ENCODE assay signal across 8 mouse cellular contexts in genomic region chr9:62342441-62343191, GRCm38 (mm10). TPM values are rescaled to one million over a fixed set of nuclear protein-coding genes. Genes with fewer than 3 reads are reported as not detected.
DNase-seq lines count a peak whose midpoint lies in the region; ATAC-seq and TF ChIP-seq lines count a peak whose summit lies in the region.

No protein-coding gene starts in this region.

- H3K9me3 ChIP-seq in liver, embryonic 16.5 days (replicated peaks; ENCODE audit: control insufficient read depth, low read length), result no peaks in the 10 kb centered on the region
- no peaks in the 10 kb centered on the region for H3K9me3 ChIP-seq in neural tube, embryonic 12.5 days

- peak overlapping the region; percentile 100 for H3K27ac ChIP-seq in heart, adult 2 months
- H3K27ac ChIP-seq in liver, embryonic 16.5 days (ENCODE audit: low read length), result peak overlapping the region; percentile 95
- H3K27ac ChIP-seq in neural tube, embryonic 12.5 days, result peak overlapping the region; percentile 96

- TF ChIP-seq EP300 in heart, adult 2 months (IDR thresholded peaks at IDR 0.05; ENCODE audit: insufficient read depth, low read depth, low read length), result no peak

- peak overlapping the region; percentile 98 for H3K4me2 ChIP-seq in liver, embryonic 16.5 days (ENCODE audit: low read depth, low read length)
- peak overlapping the region; percentile 83 for H3K4me2 ChIP-seq in neural tube, embryonic 12.5 days (replicated peaks)

- H3K4me1 ChIP-seq in heart, adult 2 months (ENCODE audit: control insufficient read depth, insufficient read depth, low read length), result peaks cover 19% of the 10 kb centered on the region
- peaks cover 35% of the 10 kb centered on the region for H3K4me1 ChIP-seq in liver, embryonic 16.5 days (ENCODE audit: control insufficient read depth, low read depth, low read length)
- H3K4me1 ChIP-seq in neural tube, embryonic 12.5 days, result peaks cover 41% of the 10 kb centered on the region

- H3K9ac ChIP-seq in heart, adult 2 months (ENCODE audit: low read depth, low read length), result peak overlapping the region; percentile 99
- peak overlapping the region; percentile 91 for H3K9ac ChIP-seq in liver, embryonic 16.5 days (ENCODE audit: low read depth, low read length)
- H3K9ac ChIP-seq in neural tube, embryonic 12.5 days, result peak overlapping the region; percentile 97

- intact Hi-C loops in heart, adult 2 months (cut with DNase I), result loop anchor here (1.0 to 2.0 kb wide), 2 partner anchors 31 to 72 kb away; no protein-coding TSS in a partner anchor

- TF ChIP-seq POLR2A in heart, adult 2 months (IDR thresholded peaks at IDR 0.05; ENCODE audit: insufficient read depth, low read depth, low read length), result peak; percentile 39; the same call in 1 of the 2 replicates

- no peak for ATAC-seq in liver, embryonic 16.5 days (ENCODE audit: low read depth)
- peak; percentile 6; the same call in 1 of the 2 replicates for ATAC-seq in neural tube, embryonic 12.5 days (ENCODE audit: low FRiP score, low read depth)

- peak overlapping the region; percentile 86 for H3K4me3 ChIP-seq in heart, adult 2 months
- H3K4me3 ChIP-seq in liver, embryonic 16.5 days (ENCODE audit: low read depth, low read length), result peak overlapping the region; percentile 87
- H3K4me3 ChIP-seq in neural tube, embryonic 12.5 days, result peak overlapping the region; percentile 89

- peaks cover 9% of the 10 kb centered on the region for H3K79me2 ChIP-seq in heart, adult 2 months (replicated peaks; ENCODE audit: control insufficient read depth, insufficient read depth, low read length)

- no peak for TF ChIP-seq CTCF in heart, adult 2 months (IDR thresholded peaks at IDR 0.05)

- H3K27me3 ChIP-seq in heart, adult 2 months (ENCODE audit: control insufficient read depth, insufficient read depth, low read length), result no peaks in the 10 kb centered on the region
- H3K27me3 ChIP-seq in liver, embryonic 16.5 days (ENCODE audit: control insufficient read depth, insufficient read depth, low read depth, low read length), result peaks cover 9% of the 10 kb centered on the region
- H3K27me3 ChIP-seq in neural tube, embryonic 12.5 days (replicated peaks), result no peaks in the 10 kb centered on the region

- WGBS in heart, adult 2 months, result under 1% methylated on average over 48 of the region's 48 CpGs
- WGBS in liver, embryonic 16.5 days (ENCODE audit: insufficient replicate concordance), result under 1% methylated on average over 48 of the region's 48 CpGs
- under 1% methylated on average over 48 of the region's 48 CpGs for WGBS in neural tube, embryonic 12.5 days

- H3K36me3 ChIP-seq in heart, adult 2 months (ENCODE audit: control insufficient read depth, insufficient read depth, low read length), result peaks cover under 1% of the 10 kb centered on the region; the same call in 1 of the 2 replicates
- H3K36me3 ChIP-seq in liver, embryonic 16.5 days (ENCODE audit: control insufficient read depth, insufficient read depth), result no peaks in the 10 kb centered on the region
- H3K36me3 ChIP-seq in neural tube, embryonic 12.5 days, result no peaks in the 10 kb centered on the region

- peak; percentile 42 to 43 for DNase-seq in thymus, adult 18-20 months
- no peak for DNase-seq in thymus, postnatal 0 days (ENCODE audit: low spot score)
- DNase-seq in embryo, embryonic 9.5 days (ENCODE audit: extremely low spot score), result peak; percentile 83
- DNase-seq in heart, adult 2 months, result peak; percentile 77 to 82
- DNase-seq in kidney, adult 18-20 months, result peak; percentile 82
- peak; percentile 71 for DNase-seq in testis, postnatal 10 days (ENCODE audit: low spot score)

RNA-seq across cellular contexts. Expression of gene Anp32a, which starts 1.5 kb away (rescaled TPM):
- polyA plus RNA-seq in thymus, postnatal 0 days (2015; fragmentation: Nextera tagmentation; extraction: Ambion mirVana), result 150 and 161 TPM in 2 replicates
- total RNA-seq in heart, adult 2 months (2021), result 100 to 1,000 TPM; 189 to 204 TPM
- polyA plus RNA-seq in heart, adult 2 months (2012; rRNA removed), result 28.8 and 68.2 TPM in 2 replicates
- polyA plus RNA-seq in liver, embryonic 16.5 days (2015; fragmentation: Nextera tagmentation; extraction: Ambion mirVana), result 54.2 and 57.5 TPM in 2 replicates
- 149 and 186 TPM in 2 replicates for polyA plus RNA-seq in neural tube, embryonic 12.5 days (2016; fragmentation: Nextera tagmentation; extraction: Ambion mirVana)
